Mouse (Mus musculus) adipocyte (in vitro differentiated cells): ENCODE results near the gene Vmn2r104.

Source experiments
- DNase-seq: peaks from one replicate; pipeline ENCODE4 v3.0.0-alpha.2; 2016; ENCODE audit warnings: low spot score

Gene Vmn2r104

DNA sequence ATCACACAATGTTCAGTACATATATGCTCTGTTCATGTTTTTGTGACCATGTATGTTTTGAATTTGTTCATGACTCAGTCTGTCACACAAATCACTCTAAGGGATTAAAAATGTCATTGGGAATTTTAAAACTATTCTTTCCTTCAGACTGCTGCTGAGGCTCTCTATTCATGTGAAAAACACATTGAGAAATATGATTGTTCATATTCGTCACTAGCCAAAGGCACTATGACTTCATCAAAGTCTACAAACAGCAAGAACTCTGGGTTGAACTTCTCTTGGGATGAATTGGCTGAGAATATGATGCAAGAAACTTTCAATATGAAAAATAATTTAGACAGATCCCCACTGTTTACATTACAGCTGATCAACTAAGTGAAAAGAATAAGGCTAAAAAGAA, at the start of gene Vmn2r104:
Gene Vmn2r104 (minus strand): TSS at position 101 of the 400 bp plus-strand sequence.
- no peak for DNase-seq

DNA sequence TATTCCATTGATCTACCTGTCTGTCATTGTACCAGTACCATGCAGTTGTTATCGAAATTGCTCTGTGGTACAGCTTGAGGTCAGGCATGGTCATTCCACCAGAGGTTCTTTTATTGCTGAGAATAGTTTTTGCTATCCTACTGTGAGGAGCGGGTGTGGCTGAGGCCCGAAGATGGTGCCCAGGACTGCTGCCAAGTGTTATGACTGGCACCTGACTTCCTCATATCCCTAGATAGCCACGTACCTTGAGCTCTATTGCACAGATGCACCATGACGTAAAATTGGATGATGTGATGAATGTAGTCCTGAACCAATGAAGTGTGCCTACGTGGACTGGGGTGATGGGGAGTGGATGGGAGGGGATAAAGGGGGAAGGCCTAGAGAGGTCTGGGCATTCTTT, 26.0 kb upstream of the Vmn2r104 start:
- no peak for DNase-seq

- DNase-seq: no peak
Measured at GRCm38 (mm10) chr17:20071656-20072396, 23.7 kb upstream of the Vmn2r104 start.
